Mouse (Mus musculus): ENCODE data around the gene Spo11. TPM values are rescaled to one million over a fixed set of nuclear protein-coding genes. Genes with fewer than 3 reads are reported as not detected.

Gene Spo11
- polyA plus RNA-seq, 1 experiment from 2014 or later: 0.22 TPM

DNA sequence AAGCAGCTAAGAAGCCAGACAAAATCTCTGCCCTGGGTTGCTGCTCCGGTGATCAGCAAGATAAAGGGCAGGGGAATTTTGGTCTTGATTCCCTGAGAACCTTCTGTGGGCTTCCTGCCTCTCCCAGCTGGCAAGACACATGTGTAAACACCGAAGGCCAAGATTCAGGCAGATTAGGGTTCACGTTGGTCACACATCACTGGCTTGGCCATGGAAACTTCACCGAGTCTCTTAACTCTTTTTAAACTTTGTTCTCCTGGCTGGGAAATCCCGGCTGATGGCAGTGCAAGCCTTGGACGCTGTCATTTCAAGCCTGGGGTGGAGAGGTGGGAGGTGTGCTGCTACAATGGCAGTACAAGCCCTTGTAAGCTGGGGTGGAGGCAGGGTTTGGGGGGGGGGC is 16.3 kb upstream of the Spo11 start:
- Histone ChIP-seq H3K9me3 (0 out of 2 replicates have a peak, but pooled peaks cover 1% of the 10 kb centered on the region), H3K36me3 (no peaks in the 10 kb centered on the region), H3K4me3 (no peak overlapping the region), H3K4me2 (no peak overlapping the region), H3K27ac (no peak overlapping the region), H3K9ac (no peak overlapping the region), H3K4me1 (peaks cover 8% of the 10 kb centered on the region), H3K27me3 (no peaks in the 10 kb centered on the region)
- no peak for ATAC-seq (ENCODE audit: borderline replicate concordance, extremely low read depth, low FRiP score, low TSS enrichment)
- 51% methylated on average over 6 of the region's 6 CpGs for WGBS

DNA sequence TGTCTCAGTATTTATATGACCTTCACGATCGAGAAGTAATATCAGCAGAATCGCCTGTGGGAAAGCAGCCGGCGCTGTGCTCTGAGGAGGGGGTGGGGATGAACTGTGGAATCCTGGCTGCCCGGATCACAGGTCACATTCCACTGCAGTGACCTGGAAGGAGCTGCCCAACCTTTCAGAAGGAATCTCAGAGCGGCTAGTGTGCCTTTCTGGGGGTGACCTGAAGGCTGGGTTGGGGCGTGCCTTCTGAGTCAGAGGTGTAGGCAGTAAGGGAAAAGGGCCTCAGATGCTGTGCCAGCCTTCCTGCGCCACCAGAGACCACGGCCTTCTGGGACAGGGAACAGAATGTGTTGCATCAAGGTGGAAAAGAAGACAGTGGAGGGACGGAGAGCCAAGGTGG is 12.3 kb upstream of the Spo11 start:
- Histone ChIP-seq H3K4me1 (no peaks in the 10 kb centered on the region), H3K27ac (no peak overlapping the region), H3K4me2 (no peak overlapping the region), H3K27me3 (no peaks in the 10 kb centered on the region), H3K9me3 (no peaks in the 10 kb centered on the region), H3K4me3 (no peak overlapping the region), H3K9ac (no peak overlapping the region), H3K36me3 (no peaks in the 10 kb centered on the region)
- no peak for ATAC-seq (ENCODE audit: borderline replicate concordance, extremely low read depth, low FRiP score, low TSS enrichment)
- 22% methylated on average over 11 of the region's 11 CpGs for WGBS

DNA sequence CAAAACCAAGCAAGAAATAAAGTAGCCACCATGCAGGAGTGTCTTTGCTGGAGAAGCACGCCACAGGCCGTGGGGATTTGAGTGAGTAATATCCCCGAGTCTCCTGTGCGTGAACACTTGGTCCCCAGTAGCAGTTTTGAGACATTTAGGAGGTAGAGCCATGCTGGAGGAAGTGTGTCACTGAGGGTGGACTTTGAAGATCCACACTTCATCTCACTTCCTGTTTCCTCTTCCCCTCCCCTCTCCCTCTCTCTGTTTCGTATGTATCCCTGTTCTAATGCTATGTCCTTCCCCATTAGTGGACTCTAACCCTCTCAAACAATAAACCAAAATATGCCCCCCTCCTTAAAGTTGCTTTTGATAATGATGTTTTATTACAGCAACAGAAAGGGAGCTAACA is 11.0 kb upstream of the Spo11 start:
- Histone ChIP-seq H3K4me3 (no peak overlapping the region), H3K4me2 (no peak overlapping the region), H3K4me1 (no peaks in the 10 kb centered on the region), H3K27ac (no peak overlapping the region), H3K9me3 (no peaks in the 10 kb centered on the region), H3K36me3 (no peaks in the 10 kb centered on the region), H3K27me3 (no peaks in the 10 kb centered on the region), H3K9ac (no peak overlapping the region)
- ATAC-seq (ENCODE audit: borderline replicate concordance, extremely low read depth, low FRiP score, low TSS enrichment): no peak
- WGBS: 74% methylated on average over 5 of the region's 5 CpGs

DNA sequence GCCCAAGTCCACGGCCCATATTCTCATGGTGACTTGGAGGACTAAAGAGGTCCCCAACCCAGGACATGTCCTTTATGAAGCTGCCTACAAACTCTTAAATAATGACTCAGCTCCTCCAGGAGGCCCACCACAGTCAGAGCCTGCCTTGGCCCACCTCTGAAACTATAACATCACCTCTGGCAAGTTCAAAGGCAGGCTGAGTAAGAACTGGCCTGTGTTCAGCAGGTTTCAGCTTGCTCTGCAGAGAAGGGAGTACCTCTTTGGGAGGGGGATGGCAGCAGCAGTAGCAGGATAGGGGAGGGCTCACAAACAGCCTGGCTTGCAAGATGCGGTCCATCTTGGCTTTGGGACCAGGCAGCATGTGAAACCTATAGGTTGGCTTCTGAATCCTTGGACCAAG is 5.6 kb upstream of the Spo11 start:
- no peaks in the 10 kb centered on the region for H3K27me3 ChIP-seq
- ATAC-seq (ENCODE audit: borderline replicate concordance, extremely low read depth, low FRiP score, low TSS enrichment): no peak
- H3K4me2 ChIP-seq: no peak overlapping the region
- WGBS: 85% methylated on average over 2 of the region's 2 CpGs
- H3K9me3 ChIP-seq: no peaks in the 10 kb centered on the region
- H3K27ac ChIP-seq: no peak overlapping the region
- H3K9ac ChIP-seq: no peak overlapping the region
- no peaks in the 10 kb centered on the region for H3K36me3 ChIP-seq
- H3K4me3 ChIP-seq: no peak overlapping the region
- 0 out of 2 replicates have a peak, but pooled peaks cover 3% of the 10 kb centered on the region for H3K4me1 ChIP-seq

DNA sequence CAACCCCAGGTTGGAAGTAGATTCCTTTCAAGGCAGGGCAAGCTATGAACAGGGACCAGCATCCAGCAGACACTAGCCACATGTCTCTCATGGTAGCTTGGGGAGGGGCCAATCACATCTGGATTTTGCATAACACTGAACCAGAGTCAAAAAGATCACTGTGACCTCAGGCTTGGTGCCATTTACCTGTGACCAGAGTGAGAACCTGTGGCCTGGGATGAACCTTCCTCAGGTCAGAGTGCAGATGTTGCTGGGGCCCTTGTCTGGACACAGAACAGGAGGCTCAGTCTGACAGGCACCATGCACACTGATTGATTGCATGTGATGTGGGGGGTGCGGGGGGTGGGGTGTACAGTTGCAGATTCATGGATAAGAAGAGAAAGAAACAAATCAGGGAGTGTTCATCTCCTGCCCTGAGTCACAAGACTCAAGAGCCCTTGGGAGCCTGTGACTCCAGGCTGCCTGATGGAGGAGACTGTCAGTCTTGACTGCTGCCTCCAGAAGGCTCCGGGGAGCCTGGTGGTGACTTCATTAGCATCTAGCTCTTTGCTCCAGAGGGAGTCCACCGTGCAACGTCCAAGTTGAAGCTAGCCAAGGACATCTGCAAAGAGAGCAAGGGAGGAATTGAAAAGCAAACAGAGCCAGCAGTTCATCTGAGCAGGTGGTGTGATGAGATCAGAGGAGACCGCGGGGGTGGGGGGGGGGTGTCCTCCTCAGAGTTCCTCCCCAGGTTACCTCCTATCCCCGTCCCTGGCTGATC is 3.5 kb upstream of the Spo11 start:
- Histone ChIP-seq H3K27ac (no peak overlapping the region), H3K4me3 (no peak overlapping the region), H3K9ac (no peak overlapping the region), H3K4me2 (no peak overlapping the region), H3K9me3 (no peaks in the 10 kb centered on the region), H3K4me1 (0 out of 2 replicates have a peak, but pooled peaks cover 14% of the 10 kb centered on the region), H3K27me3 (no peaks in the 10 kb centered on the region), H3K36me3 (no peaks in the 10 kb centered on the region)
- ATAC-seq (ENCODE audit: borderline replicate concordance, extremely low read depth, low FRiP score, low TSS enrichment): no peak
- WGBS: 10% methylated on average over 7 of the region's 7 CpGs

DNA sequence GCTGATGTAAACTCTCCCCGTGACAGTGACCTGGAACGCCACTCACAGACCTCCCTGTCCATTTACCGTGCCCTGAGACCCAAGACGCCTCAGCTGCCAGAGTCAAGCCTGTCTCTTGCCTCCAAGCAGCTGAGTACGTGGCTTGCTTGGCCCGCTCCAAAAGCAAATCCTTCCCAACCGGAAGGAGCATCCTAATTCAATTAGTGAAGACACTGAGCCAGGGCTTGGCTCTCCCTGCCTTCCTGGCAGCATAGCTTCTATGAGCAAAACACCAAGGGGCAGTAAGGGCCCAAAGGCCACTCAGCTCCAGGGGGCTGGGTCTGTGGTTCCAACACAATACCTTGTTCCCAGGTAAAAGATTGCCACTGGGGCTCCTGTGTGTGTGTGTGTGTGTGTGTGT is 2.8 kb upstream of the Spo11 start:
- Histone ChIP-seq H3K36me3 (no peaks in the 10 kb centered on the region), H3K4me3 (no peak overlapping the region), H3K9ac (no peak overlapping the region), H3K9me3 (no peaks in the 10 kb centered on the region), H3K4me2 (no peak overlapping the region), H3K27ac (no peak overlapping the region), H3K27me3 (no peaks in the 10 kb centered on the region), H3K4me1 (0 out of 2 replicates have a peak, but pooled peaks cover 14% of the 10 kb centered on the region)
- 34% methylated on average over 7 of the region's 7 CpGs for WGBS
- ATAC-seq (ENCODE audit: borderline replicate concordance, extremely low read depth, low FRiP score, low TSS enrichment): no peak

DNA sequence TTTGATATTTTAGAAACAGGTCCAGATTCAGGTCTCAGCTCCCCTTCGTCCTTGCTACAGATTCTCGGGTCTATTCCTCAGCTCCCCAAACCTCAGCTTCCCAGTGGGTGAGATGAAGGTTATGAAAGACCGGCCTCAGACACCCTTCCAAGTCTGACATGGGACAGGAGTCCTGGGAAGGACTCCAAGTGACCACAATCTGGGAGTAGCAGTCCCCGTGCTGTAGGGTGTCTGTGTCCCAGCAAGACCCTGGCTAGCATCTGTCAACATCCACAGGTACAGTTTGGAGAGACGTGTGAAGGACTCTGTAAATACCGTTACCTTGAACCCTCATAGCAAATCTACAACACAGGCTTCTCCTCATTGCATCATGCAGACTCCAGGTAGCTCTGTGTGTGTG is 2.3 kb upstream of the Spo11 start:
- H3K27me3 ChIP-seq: no peaks in the 10 kb centered on the region
- H3K4me3 ChIP-seq: no peak overlapping the region
- ATAC-seq (ENCODE audit: borderline replicate concordance, extremely low read depth, low FRiP score, low TSS enrichment): no peak
- 0 out of 2 replicates have a peak, but pooled peaks cover 14% of the 10 kb centered on the region for H3K4me1 ChIP-seq
- H3K4me2 ChIP-seq: no peak overlapping the region
- no peak overlapping the region for H3K27ac ChIP-seq
- no peaks in the 10 kb centered on the region for H3K9me3 ChIP-seq
- no peaks in the 10 kb centered on the region for H3K36me3 ChIP-seq
- 73% methylated on average over 6 of the region's 6 CpGs for WGBS
- H3K9ac ChIP-seq: no peak overlapping the region

DNA sequence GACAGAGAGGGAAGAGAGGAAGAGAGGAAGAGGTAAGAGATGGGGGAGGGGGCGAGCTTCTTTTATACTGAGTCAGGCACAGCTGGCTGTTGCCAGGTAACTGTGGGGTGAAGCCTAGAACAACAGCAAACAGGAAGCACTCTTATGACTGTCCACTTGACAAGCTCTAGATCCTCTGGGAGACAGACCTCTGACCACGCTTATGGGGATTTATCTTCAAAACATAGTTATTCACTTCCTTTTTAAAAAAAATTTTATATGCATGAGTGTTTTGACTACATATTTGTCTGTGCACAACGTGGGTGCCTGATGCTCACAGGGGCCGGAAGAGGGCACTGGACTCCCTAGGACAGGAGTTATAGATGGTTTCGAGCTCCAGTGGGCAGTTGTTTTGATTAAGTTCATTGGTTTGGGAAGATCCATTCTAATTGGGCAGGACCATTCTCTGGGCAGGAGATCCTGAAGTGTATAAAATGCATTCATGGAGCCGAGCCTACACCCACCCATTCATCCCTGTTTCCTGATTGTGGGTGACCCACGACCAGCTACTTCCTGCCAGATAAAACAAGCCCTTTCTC is 750 bp upstream of the Spo11 start:
- Histone ChIP-seq H3K4me1 (0 out of 2 replicates have a peak, but pooled peaks cover 14% of the 10 kb centered on the region), H3K9ac (no peak overlapping the region), H3K4me2 (peak overlapping the region; percentile 29), H3K4me3 (no peak overlapping the region), H3K36me3 (no peaks in the 10 kb centered on the region), H3K27ac (no peak overlapping the region), H3K9me3 (no peaks in the 10 kb centered on the region), H3K27me3 (no peaks in the 10 kb centered on the region)
- WGBS: 19% methylated on average over 7 of the region's 7 CpGs
- ATAC-seq (ENCODE audit: borderline replicate concordance, extremely low read depth, low FRiP score, low TSS enrichment): 0 out of 2 replicates have a peak, but pooled peaks have one; percentile 43

DNA sequence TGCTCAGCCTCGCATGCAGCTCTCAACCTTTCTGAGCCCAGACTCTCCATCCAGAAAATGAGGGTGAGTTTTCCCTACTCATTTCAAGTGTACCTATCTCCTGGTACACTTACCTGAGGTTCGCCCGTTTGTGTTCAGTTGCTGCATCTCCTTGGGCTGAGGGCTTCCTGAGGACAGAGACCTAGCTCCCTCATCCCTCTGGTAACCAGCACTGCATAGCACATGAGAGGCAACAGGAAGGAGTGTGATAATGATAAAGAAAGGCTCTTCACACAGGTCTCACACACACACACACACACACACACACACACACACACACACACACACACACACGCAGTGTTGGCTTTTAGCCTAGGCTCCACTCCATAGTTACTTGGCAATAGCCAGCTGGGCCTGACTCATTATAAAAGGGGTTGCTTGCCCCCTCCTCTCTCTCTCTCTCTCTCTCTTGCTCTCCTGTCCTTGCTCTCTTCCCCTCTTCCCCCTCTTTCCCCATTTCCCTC is 682 bp downstream of the Spo11 start:
- H3K27ac ChIP-seq: no peak overlapping the region
- ATAC-seq (ENCODE audit: borderline replicate concordance, extremely low read depth, low FRiP score, low TSS enrichment): no peak

DNA sequence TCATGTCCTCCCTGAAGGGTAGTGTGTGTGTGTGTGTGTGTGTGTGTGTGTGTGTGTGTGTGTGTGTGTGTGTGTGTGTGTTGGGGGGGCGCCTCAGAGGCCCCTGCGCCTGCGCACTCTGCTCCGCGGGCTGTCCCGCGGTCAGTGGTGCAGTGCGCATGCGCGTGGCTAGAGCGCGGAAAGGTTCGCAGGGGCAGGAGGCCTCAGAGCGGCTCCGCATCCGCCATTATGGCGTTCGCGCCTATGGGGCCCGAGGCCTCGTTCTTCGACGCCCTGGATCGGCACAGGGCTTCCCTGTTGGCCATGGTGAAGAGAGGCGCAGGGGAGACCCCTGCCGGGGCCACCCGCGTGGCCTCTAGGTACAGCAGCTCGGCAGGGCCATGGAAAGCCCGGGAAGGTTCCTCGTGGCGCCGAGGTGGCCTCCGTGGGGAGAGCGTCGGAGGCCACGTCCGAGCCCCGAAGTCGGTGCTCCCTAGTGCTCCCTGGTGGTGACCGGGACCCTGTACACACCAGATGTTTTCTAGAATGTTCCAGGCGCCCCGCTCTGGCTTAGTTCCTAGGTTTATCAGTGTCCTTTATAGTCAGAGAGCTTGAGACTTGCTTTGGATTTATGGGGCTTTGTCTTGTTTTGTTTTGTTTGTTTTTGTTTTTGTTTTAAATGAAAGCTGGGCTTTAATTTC is 2.3 kb downstream of the Spo11 start:
- H3K9me3 ChIP-seq: no peaks in the 10 kb centered on the region
- H3K4me1 ChIP-seq: 0 out of 2 replicates have a peak, but pooled peaks cover 14% of the 10 kb centered on the region
- H3K9ac ChIP-seq: no peak overlapping the region
- 94% methylated on average over 36 of the region's 43 CpGs for WGBS
- H3K4me3 ChIP-seq: no peak overlapping the region
- no peak; the same call in 1 of the 2 replicates for ATAC-seq (ENCODE audit: borderline replicate concordance, extremely low read depth, low FRiP score, low TSS enrichment)
- H3K36me3 ChIP-seq: no peaks in the 10 kb centered on the region
- no peaks in the 10 kb centered on the region for H3K27me3 ChIP-seq
- H3K4me2 ChIP-seq: no peak overlapping the region
- no peak overlapping the region for H3K27ac ChIP-seq

More for the DNA sequence above, 682 bp downstream of the Spo11 start:
- Histone ChIP-seq H3K27me3 (no peaks in the 10 kb centered on the region), H3K4me1 (0 out of 2 replicates have a peak, but pooled peaks cover 14% of the 10 kb centered on the region), H3K9me3 (no peaks in the 10 kb centered on the region), H3K4me3 (no peak overlapping the region), H3K9ac (no peak overlapping the region), H3K36me3 (no peaks in the 10 kb centered on the region), H3K4me2 (no peak overlapping the region; the same call in 1 of the 2 replicates)
- 45% methylated on average over 4 of the region's 4 CpGs for whole genome bisulfite sequencing

DNA sequence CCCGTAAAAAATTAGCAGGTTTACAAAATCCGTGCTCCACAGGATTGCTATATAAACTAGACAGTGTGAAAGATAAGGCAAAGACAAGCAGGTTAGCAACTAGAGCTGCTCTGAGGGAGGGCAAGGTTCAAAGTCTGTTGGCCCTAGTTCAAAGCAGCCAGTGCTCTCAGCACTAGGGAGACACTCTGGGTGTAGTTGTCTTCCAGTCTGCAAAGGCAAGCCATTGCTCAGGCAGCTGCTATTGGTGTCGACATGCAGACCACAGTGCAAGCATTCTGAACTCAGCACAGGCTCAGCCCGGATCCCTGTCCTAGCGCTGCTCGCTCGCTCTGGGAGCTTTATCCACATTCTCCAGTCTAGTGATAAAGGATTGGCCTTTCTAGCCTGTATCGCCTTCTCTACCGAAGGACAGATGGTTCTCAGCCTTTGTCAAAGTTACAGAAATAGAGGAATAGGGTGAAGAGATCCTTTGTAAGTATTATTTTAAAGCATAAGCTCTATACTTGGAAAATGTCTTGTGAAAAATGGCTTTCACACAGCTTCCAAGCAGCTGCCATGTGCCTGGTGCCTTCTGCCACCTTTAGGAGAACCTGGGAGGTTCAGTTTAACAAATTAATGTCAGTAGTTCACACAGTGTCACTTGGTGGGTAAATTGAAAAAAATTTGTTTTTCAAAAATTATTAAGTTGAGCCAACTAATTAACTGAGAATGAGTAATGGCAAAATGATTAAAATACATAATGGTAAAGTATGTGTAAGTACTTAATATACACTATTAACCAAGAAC is 5.5 kb downstream of the Spo11 start:
- no peak overlapping the region for H3K4me3 ChIP-seq
- no peak overlapping the region for H3K9ac ChIP-seq
- no peaks in the 10 kb centered on the region for H3K36me3 ChIP-seq
- H3K27me3 ChIP-seq: no peaks in the 10 kb centered on the region
- no peak overlapping the region for H3K27ac ChIP-seq
- H3K9me3 ChIP-seq: no peaks in the 10 kb centered on the region
- 43% methylated on average over 9 of the region's 9 CpGs for WGBS
- no peak for ATAC-seq (ENCODE audit: borderline replicate concordance, extremely low read depth, low FRiP score, low TSS enrichment)
- H3K4me1 ChIP-seq: 0 out of 2 replicates have a peak, but pooled peaks cover 1% of the 10 kb centered on the region
- no peak overlapping the region for H3K4me2 ChIP-seq
